Mouse (Mus musculus) layer of hippocampus, adult 9-10 months (tissue): ENCODE results near the gene Gfy.
"Not testable (repeated sequence)": the region's sequence is repeated elsewhere in the genome, so short reads cannot be mapped to it uniquely, and the experiment has no call there.

ENCODE experiments used
- DNase-seq: peaks from one replicate; pipeline ENCODE4 v3.0.0; 2022; ENCODE audit warnings: low spot score

Gene Gfy

DNA sequence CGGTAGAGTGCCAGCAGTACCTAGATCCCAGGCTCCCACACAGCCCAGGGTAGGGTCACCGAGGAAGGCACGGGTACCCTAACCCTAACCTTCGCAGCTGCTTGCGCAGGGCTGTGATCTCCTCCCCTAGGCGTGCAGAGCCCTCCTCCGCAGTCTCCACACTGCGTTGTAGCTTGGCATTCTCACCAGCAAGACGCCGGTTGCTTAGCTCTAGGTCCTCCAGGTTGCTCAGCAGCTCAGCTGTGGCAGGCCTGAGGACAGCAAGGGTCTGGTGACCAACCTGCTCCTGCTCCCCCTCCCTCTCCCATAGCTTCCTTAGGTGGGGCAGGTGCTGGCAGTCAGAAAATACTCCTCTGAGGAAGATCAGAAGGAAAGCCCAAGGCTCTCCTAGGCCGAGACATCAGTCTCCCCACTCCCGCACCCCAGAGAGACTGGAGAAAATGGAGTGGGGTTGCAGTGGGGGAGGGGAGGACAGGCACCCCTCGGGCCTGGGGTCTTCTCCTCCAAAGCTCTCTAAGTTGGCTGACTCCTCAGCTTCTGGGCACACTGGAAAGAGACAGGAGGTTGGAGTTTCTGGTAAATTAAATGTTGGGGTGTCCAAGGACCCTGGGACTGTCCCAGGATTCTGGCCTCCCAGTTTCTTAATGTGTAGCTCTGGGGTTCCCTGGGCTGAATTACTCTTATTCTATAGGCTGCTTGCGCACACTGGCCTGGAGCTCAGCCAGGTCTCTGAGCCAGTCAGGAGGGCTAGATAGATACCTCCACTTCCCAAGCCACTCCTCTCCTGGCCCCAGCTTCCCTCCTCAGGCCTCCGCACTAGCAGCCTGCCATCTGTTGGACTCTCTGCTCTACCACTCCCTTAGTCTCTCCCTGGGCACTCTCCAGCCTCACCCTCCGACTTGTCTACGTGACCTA lies 14.8 kb upstream of the Gfy start:
- DNase-seq: no peak

DNA sequence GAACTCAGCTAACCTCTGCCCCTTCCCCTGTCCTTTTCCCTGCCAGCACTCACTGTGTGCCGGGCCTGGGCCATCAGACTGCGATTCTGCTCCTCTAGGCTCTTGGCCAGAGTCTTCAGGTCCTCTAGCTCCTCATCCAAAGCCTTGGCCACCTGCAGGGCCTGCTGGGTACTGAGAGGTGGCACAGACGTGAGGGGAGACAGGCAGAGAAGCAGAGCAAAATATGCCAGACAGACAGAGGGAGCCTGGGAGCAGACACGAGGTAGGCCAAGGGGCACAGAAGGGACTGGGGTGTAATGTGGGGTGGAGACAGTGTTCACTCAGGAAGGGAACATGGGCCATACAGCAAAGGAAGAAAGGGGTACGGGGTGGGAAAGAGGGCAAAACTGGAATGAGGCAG lies 14.0 kb upstream of the Gfy start:
- no peak for DNase-seq

DNA sequence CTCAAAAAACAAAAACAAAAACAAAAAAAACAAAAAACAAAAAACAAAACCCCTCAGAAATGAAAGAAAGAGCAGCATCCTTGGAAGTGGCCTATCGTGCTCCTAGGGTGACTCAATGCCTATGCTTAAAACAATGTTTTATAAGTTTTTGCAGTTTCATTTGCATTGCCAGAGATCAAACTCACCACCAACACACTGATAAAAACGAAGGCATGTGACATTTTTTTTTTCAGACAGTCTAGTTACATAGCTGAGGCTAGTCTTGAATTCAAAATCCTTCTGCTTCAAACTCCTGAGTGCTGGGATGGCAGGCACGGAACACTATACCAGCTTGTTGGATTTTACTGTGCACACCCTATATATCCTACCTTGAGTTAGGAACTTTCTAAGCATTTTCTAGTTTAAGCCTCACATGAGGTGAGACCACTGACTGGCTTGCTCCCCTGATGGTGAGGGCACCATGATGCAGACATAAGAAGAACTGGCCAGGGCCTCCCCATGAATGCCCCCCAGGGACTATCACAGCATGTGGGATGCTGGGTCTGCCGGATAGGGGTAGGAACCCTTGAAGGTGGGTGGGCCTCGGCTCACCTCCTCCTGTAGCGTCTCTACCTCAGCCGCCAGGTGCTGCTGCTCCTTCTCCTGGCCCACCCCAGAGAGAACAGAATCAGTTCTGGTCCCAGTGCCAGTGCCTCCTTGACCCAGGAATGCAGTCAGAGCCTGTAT lies 13.4 kb upstream of the Gfy start:
- no peak for DNase-seq

DNA sequence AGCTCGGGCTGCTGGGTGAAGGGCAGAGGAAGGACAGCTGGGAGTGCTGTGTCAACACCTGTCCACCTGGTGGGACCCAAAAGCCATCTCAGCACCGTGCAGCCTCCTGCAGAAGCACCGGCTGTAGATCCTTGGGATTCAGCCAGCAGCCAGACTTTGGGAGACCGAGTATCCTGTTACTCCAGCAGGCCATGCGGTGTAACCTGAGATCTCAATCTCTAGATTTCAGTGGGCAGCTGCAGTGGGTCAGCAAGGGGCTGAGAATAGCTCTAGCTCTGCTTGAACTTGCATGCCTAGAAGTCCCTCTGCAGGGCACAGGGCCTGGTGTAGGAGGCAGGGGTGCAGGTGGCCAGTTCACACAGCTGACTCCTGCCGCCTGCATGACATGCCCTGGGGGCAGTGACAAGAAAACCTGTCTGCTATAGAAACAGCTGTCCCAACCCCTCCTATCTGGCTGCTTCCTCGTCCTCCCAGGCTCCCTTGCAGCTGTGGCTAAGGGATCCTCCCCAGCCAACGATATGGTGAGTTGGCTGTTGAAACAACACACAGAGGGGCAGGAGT lies 12.5 kb upstream of the Gfy start:
- no peak for DNase-seq

DNA sequence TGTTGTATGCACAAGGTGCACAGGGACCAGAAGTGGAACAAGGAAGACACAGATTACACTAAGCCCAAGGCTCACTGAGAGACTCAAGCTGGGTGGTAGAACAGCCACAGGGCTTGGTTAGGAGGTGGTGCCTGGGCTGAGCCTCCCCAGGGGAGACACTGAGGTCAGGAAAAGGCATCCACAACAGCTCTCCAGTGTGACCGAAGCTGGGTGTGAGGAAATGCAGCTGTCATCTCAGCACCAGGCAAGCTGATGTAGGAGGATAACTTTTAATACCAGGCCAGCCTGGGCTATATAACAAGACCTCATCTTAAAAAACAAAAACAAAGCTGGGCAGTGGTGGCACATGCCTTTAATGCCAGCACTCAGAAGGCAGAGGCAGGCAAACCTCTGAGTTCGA lies 11.8 kb upstream of the Gfy start:
- DNase-seq: no peak

DNA sequence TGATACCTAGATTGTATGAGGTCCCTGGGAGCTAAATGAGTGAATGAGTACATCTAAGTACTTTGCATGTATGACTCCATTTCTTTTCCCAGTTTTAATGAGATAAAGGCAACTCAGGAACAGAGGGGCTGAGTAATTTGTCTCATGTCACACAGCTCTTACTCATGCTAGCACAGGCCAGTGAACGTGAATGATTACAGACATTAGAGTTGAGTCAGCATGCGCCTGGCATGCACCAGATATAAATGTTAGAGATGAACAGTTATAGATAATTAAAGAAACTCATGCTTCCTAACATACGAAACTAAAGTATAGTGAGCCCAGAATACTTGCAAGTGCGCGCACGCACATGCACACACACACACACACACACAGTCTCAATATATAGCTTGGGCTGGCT lies 10.8 kb upstream of the Gfy start:
- DNase-seq: no peak

DNA sequence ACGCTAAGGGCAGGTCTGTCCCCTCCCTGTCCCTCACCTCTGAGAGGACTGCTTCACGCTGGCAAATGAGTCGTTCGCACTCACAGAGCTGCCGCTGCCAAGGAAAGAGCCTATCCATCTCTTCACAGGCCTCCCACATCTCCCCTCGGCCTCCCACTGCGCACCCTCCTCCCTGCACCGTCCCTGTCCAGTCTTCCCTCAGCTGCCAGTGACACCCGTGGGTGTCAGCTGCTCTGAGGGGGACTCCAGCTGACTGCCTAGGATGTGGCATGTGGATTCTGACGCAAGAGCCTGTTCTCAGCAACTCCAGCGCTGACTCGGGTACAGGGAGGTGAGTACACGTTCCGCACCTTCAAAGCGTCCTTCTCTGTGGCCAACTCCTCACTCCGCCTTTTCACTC lies 10.2 kb upstream of the Gfy start:
- no peak for DNase-seq

DNA sequence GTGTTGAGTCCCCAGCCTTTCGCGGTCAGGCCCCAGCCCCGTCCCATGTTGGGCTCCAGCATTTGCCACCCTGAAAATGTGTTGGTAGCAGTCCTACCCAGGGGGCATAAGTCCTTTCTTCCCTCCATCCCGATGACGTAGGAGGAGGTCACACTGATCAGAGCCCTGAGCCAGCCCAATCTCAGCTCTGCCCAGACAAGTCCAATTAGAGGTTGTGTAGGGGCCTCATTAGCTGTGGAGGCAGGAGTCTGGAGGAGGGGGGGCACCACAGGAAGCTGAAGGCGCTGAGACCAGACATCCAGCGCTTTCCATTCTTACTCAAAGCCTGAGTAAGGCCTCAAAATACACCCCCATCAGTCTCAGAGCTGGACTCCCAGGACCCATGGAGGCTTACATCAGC lies 6.6 kb upstream of the Gfy start:
- no peak for DNase-seq

DNA sequence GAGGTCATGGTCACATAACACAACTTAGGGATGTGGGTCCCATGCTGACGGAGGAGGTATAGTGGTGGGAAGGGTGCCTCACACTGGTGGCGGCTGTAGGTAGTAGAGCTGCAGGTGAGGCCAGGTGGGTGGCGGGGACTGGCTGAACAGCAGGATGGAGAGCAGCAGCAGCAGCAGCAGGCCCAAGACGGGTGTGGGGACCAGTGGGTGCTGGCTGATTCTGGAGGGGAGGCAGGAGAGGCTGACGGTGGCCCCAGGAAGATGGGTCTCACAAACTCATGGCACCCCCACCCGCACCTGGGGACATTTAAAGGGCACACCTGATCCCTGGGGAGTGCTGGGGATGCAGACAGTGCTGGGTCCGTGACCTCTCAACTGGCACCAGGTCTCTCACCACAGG lies 4.3 kb upstream of the Gfy start:
- DNase-seq: no peak

DNA sequence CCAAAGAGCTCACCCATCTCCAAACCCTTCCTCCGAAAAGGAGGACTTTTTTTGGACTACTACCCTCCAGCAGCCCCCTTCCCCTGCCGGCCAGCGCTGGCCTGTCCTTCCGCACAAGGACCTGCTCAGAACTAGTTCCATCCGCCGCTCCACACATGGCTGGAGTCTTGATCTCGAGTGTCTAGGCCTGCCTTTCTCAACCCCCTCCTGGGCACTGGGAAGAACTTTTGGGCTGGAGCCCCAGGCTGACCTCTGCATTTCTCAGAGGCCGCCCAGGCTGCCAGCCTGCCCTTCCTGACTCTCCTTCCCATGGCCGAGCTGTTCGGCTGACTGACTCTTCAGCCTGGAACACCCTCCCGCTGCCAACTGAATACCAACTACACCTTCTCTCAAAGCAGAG lies 3.2 kb upstream of the Gfy start:
- DNase-seq: no peak

DNA sequence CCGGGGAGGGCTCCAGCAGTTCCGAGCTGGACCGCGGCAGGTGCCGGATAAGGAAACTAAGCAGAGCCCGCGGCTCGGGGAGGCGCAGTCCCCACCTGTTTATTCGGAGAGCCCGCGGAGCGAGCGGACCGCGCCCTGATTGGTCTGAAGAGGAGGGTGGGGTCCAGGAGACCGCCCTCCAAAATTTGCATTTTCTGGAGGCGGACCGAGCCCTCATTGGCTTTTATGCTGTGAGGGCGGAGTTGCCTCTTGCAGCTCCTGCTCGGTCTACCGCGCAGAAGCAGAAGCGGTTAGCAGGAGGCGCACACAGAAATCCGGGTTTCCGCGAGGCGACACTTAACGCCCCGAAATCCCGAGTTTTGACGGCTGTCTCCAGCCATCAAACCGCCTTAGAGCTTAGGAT lies 2.8 kb upstream of the Gfy start:
- no peak for DNase-seq

DNA sequence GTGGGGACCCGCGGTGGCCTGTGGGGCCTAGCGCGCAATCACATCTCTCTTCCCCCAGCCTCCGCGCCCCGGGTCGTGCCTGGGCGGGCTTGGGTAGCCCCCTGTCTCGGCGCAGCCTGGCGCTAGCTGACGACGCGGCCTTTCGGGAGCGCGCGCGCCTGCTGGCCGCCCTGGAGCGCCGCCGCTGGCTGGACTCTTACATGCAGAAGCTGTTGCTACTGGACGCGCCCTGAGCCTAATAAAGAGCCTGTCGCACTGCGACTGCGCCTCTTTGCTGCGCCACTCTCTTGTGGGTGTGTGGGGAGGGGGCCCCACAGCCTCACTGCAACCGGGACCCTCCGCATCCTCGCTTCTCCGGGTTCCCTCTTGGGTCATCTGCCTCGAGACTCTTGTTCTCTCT lies 2.2 kb upstream of the Gfy start:
- DNase-seq: no peak

DNA sequence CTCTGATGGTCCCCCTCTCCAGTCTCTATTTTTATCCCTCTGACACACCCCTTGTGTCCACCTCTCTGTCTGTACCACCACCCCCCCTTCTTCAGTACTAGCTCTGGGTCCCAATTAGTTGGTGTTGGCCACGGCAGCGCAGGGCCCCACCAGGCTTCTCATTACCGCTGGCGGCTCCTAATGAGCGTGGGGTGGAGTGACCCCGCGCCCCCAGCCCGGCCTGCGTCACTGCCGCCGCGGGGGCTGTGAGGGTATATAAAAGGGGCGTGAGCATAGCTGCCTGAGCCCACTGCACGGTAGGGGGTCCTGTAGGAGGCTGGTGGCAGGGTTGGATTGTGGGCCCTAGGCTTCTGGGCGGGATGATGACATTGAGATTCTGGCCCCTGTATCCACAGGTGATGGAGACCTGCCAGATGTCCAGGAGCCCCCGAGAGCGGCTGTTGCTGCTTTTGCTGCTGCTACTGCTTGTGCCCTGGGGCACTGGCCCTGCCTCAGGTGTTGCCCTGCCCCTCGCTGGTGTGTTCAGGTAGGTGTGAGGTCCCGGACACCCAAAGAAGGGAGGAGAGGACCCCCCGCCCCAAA lies 1.6 kb upstream of the Gfy start, which contains the start of gene Pth2:
Gene Pth2 (plus strand): TSS at position 100 of the 582 bp plus-strand sequence.
- DNase-seq: no peak

DNA sequence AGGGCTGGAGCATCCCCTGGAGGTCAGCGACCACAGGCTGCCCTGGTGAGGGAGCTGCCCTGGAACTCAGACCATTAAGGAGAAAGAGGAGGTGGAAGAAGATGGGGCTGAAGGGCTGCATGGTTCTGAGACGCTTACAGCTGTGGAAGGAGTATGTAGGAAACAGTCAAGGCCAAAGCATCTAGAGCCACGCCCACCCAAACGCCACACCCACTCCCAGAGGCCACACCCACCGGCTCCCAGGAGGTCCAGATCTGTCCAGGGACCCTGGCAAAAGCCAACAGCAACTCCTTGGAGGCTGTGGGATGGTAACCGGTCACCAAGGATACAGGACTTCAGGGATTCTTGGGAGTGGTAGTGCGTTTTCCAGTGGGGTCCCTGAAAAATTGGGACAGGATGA lies 819 bp downstream of the Gfy start:
- no peak for DNase-seq

DNA sequence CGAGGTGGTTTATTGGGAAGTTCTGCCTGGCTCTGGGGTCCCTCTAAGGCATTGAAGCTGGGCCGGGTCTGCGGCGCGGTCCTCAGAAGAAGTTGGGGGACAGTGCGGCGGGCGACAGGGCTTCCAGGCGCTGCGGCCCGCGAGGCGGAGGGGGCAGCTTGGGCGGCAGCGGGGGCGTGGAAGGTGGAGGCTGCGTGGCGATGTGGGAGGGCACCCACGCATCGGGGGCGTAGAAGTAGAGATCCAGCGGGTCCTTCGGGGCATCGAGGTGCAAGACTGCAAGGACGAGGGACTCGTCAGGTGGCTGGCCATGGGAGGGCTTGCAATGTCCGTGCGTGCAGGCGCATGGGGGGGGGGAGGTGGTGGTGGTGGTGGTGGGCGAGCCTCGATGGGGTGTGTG lies 3.0 kb downstream of the Gfy start:
- no peak for DNase-seq

DNA sequence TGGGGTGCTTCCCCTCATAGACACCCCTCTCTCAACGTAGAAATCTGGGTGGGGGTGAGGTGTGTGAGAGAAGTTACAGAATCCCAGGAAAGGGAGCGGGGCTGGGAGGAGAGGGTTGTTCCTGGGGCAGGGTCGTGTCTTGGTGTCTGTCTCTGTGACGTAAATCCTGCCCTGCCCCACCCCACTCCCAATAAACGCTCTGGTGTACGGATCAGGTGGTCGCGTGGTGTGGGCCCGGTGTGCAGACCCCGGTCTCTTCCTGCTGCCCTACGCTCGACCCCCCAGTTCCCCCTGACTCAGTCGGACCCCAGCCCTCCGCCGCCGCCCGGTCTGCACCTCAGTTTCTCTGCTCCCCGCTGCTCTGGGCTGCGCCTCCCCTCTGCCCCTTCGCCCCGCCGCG lies 3.4 kb downstream of the Gfy start:
- DNase-seq: no peak

DNA sequence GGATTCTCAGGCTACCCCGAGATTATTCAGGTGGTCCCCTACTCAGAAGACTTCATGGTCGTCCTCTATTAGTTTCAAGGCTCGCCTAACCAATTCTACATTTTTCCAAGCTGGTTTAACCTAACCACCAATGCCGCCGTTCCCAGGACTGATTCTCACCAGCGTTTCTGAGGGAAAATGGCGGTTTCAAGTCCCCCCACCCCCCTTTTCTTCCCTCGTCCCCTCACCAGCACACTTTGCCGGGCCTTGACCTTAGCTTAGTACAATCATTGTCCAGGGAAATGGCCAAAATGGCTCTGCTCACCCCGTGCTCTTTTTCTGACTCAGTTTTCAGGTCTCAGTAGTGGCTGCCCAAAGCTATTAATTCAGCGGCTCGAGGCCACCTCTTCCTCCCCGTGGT lies 4.0 kb downstream of the Gfy start:
- no peak for DNase-seq

DNA sequence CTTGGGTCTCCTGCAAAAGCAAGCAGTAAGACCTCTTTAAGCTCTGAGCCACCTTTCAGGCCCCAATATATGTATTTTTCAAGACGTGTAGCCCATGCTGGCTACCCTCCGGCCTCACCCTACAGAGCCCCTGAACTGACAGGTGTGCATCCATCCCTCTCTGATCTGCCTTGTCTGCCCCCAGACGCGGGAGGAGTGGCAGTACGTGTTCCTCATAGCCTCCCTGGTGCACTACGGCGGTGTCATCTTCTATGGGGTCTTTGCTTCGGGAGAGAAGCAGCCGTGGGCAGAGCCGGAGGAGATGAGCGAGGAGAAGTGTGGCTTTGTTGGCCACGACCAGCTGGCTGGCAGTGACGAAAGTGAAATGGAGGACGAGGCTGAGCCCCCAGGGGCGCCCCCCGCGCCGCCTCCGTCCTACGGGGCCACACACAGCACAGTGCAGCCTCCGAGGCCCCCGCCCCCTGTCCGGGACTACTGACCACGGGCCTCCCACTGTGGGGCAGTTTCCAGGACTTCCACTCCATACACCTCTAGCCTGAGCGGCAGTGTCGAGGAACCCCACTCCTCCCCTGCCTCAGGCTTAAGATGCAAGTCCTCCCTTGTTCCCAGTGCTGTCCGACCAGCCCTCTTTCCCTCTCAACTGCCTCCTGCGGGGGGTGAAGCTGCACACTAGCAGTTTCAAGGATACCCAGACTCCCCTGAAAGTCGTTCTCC lies 4.6 kb downstream of the Gfy start:
- no peak for DNase-seq

DNA sequence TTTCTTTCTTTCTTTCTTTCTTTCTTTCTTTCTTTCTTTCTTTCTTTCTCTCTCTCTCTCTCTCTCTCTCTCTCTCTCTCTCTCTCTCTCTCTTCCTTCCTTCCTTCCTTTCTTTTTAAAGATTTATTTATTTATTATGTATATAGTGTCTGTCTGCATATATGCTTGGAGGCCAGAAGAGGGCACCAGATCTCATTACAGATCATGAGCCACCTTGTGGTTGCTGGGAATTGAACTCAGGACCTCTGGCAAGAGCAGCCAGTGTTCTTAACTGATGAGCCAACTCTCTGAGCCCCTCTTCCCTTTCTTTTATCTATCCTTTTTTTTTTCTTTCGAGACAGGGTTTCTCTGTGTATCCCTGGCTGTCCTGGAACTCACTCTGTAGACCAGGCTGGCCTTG lies 5.6 kb downstream of the Gfy start:
- not testable (repeated sequence) for DNase-seq

DNA sequence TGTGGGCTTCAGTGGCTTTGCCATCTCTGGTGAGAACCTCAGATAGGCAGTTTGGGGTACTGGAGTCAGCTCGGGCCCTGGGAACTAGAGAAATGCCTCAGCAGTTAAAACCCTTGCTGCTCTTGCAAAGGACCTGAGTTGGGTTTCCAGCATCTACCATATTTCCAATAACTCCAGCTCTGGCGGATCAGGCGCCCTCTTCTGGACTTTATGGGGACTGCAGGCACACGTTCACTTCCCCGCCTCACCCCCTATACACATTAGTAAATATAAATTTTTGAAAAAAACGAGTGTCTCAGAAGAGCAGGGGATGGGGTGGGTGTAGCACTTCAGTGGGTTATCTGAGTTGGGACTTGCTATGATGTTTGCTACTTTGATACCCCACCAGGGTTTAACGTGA lies 6.4 kb downstream of the Gfy start:
- no peak for DNase-seq

DNA sequence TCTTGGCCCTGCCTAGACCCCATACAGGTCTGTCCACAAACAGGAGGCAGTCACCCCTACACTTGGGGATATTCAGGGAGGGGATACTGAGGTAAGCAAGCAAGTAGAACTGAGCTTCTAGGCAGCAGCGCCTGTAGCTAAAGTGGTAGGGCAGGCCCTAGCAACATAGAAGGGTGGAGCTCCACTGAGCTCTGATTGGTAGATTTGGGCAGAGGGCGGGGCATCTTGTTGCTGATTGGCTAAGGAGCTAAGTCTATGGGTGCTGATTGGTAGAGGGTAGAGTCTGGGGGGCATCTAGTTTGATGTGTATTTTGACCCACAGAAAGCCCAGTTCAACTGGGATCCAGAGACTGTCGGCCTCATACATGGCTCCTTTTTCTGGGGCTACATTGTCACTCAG lies 9.9 kb downstream of the Gfy start:
- no peak for DNase-seq

DNA sequence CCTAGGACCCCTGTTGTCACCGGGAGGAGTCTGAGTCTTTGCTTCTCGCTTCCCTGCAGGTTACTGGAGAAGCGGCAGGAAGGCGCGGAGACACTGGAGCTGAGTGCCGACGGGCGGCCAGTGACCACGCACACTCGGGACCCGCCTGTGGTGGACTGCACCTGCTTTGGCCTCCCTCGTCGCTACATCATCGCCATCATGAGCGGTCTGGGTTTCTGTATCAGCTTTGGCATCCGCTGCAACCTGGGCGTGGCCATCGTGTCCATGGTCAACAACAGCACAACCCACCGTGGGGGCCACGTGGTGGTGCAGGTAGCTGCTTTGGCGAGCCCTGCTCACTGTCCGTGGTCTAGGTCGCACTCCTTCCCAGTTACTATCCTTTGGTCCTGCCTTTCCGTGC lies 10.7 kb downstream of the Gfy start:
- no peak for DNase-seq
